Mouse (Mus musculus) layer of hippocampus, adult 2 months (tissue): ENCODE data around the gene Brpf1. TPM values are rescaled to one million over a fixed set of nuclear protein-coding genes. Genes with fewer than 3 reads are reported as not detected.

Experiments used
- DNase-seq, 2 experiments: peaks; one replicate each; pipeline ENCODE4 v3.0.0; 2022; ENCODE audit warnings: low spot score in 2 of 2
- H3K27ac ChIP-seq: fragments of 200-600 bp; 2 replicates; pipeline ENCODE4 v1.8.1; 2022
- H3K4me3 ChIP-seq: fragments of 200-600 bp; 2 replicates; pipeline ENCODE4 v1.8.1; 2022; ENCODE audit warnings: mild to moderate bottlenecking
- CTCF ChIP-seq: fragments of 200-600 bp; conservative IDR thresholded peaks from 2 replicates; pipeline ENCODE4 v1.8.1; 2022; ENCODE audit warnings: antibody characterized with exemption, mild to moderate bottlenecking, moderate library complexity
- total RNA-seq, 2 experiments: library from RNA; stranded (reverse); gene quantifications; 2 replicates each; pipeline ENCODE4 v1.2.3; 2021

Gene Brpf1
- total RNA-seq, 2 experiments from 2014 or later, result 41.0 to 43.8 TPM

DNA sequence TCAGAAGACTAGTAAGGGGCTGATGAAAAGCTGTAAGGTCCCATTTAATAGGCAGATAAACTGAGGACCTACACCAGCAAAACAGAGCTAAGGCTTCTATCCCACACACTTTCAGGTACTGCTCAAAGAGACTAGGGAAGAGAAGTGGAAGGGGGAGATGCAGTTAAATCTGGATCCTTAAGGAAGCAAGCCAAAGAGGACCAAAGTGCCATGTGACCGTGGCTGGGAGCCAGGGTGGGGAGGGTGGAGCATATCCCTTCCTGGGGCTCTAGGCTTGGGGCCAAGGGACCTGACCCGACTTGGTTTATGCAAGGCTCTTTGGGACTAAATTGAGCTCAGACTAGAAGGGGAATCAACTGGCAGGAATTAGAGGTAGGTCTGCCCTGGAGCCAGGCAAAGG lies 37.4 kb downstream of the Brpf1 start:
- DNase-seq, result peak in 1 of 2 experiments; percentile 35

GRCm38 (mm10) chr6:113346897-113347296 lies 40.0 kb downstream of the Brpf1 start:
- no peak for DNase-seq
- no peak overlapping the region for H3K27ac ChIP-seq
- H3K4me3 ChIP-seq, result no peak overlapping the region
- TF ChIP-seq CTCF, result no peak

More for the DNA sequence above, 37.4 kb downstream of the Brpf1 start:
- H3K4me3 ChIP-seq, result peak overlapping the region; percentile 70; the same call in 1 of the 2 replicates
- peak overlapping the region; percentile 92 for H3K27ac ChIP-seq
- no peak for TF ChIP-seq CTCF

- no peak overlapping the region for H3K4me3 ChIP-seq
- TF ChIP-seq CTCF, result no peak
- no peak overlapping the region for H3K27ac ChIP-seq
- no peak for DNase-seq
These were observed 43.6 kb downstream of the Brpf1 start for GRCm38 (mm10) chr6:113350538-113350937.

DNA sequence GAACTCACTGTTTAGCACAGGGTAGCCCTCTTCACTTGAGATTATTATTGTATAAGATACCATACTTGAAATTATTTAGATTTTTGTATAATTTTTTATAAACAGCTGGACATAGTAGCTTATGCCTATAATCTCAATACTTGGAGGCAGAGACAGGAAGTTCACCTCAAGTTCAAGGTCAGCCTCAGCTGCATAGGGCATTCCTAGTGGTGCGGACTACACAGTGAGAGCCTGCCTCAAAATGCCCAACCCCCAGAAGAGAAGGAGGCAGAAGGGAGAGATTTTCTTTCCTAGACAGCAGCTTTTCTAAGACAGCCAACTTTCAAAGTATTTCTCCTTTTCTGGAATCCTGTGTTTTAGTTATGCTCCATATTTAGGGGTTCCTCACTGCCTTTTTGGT lies 44.2 kb downstream of the Brpf1 start:
- TF ChIP-seq CTCF, result no peak
- no peak for DNase-seq
- no peak overlapping the region for H3K27ac ChIP-seq
- H3K4me3 ChIP-seq, result no peak overlapping the region

DNA sequence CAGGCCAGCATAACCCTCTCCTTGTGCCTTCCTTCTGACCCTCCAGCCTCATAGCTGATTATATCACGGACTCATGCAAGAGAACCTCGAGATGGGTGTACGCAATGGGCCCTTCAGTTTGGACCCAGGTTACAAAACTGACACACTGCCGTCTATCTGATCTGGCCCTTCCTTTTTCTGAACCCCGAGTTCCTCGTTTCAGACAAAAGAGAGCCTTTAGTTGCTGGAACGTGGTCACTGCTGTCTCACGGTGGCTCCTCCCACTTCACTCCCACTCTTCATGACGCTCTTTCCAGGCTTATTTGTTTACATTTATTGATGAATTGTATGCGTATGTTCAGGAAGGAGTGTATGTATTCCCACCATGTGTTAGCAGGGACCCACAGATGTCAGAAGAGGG lies 44.7 kb downstream of the Brpf1 start:
- H3K27ac ChIP-seq, result no peak overlapping the region
- TF ChIP-seq CTCF, result no peak
- no peak for DNase-seq
- H3K4me3 ChIP-seq, result no peak overlapping the region

GRCm38 (mm10) chr6:113352820-113353219 lies 45.9 kb downstream of the Brpf1 start:
- Histone ChIP-seq H3K27ac (no peak overlapping the region), H3K4me3 (no peak overlapping the region)
- DNase-seq, result no peak
- TF ChIP-seq CTCF, result no peak

- no peak overlapping the region for H3K4me3 ChIP-seq
- no peak overlapping the region for H3K27ac ChIP-seq
- DNase-seq, result no peak
- TF ChIP-seq CTCF, result no peak
These were observed 46.8 kb downstream of the Brpf1 start for GRCm38 (mm10) chr6:113353696-113354095.

DNA sequence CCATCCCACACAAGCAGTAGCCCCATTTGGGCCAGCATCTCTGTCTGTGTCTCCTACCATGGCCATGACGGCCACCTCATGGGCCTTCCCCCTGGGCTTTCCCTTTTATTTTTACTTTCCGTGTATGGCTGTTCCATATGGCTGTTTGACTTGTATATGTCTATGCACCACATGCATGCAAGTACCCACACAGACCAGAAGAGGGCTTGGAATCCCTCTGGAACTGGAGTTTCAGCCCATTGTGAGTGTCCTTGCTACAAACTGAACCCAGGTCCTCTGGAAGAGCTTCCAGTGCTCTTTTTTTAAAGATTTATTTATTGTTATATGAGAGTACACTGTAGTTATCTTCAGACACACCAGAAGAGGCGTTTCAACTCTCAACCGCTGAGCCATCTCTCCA lies 54.5 kb downstream of the Brpf1 start:
- H3K27ac ChIP-seq, result no peak overlapping the region
- no peak overlapping the region for H3K4me3 ChIP-seq
- TF ChIP-seq CTCF, result peak; percentile 36
- DNase-seq, result no peak

DNA sequence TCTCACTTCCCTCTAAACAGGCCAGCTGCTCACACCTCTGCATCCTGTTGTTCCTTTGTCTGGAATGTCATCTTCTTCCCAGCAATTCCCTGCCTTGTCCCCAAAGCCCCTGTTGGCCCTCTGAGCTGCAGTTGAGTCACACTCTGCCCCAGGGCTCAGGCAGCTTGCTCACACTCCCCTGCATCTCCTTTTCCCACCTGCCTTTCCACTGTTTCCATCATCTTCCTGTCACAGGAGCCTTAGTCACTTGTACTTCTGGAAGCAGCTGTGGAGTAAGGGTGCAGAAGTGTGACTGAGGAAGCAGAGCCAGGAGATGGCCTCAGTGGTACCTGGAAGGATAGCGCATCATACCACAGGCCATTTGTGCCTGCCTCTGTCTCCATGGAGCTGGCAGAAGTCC lies 55.3 kb downstream of the Brpf1 start:
- H3K4me3 ChIP-seq, result no peak overlapping the region
- H3K27ac ChIP-seq, result no peak overlapping the region
- TF ChIP-seq CTCF, result no peak
- DNase-seq, result no peak

DNA sequence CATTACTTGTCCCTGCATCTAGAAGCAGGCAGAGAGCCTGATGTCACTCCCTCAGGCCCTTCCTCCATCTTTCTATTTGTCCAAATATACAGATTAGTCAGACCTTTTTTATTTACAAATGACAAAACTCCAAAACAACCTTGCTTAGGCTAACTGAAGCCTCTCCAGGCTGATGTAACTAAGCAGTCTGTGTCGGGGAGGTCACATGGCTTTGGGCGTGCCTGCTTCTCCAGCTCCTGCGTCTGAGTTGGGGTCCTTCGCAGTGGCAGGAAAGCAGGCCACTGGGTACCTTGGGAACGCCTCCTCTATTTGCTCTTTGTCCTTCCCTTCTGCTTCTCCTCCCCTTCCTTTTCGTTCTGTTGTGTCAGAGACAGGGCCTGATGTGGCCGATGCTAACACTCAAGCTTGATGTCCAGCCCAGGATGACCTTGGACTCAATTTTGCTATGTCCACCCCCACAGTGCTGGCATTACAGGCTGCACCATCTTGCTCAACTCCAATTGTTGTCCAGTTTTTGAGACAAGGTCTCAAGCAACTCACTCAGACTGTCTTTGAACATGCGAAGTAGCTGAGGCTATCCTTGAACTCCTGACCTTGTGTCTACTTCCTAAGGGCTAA lies 57.7 kb downstream of the Brpf1 start:
- Histone ChIP-seq H3K27ac (peak overlapping the region; percentile 36; the same call in 1 of the 2 replicates), H3K4me3 (no peak overlapping the region)
- no peak for TF ChIP-seq CTCF
- no peak for DNase-seq

DNA sequence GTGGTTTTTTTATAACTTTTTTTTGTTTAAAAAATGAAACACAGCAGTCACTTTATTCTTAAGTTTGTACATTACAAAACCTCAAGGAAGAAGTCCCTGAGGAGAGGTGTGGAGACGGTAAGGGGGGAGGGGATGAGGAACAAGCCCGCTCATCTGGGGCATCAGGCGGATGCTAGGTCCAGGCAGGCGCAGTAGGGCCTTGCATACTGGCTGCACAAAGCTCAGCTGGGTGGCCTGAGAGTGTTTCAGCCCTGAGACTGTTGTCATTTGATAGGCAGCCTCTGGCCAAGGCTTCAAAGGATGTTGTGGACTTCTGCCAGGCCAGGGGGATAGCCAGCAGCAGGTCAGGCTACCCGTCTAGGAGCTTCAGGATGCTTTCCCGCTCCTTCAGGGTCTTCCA lies 59.7 kb downstream of the Brpf1 start:
- no peak overlapping the region for H3K27ac ChIP-seq
- DNase-seq, result no peak
- H3K4me3 ChIP-seq, result no peak overlapping the region
- TF ChIP-seq CTCF, result no peak

DNA sequence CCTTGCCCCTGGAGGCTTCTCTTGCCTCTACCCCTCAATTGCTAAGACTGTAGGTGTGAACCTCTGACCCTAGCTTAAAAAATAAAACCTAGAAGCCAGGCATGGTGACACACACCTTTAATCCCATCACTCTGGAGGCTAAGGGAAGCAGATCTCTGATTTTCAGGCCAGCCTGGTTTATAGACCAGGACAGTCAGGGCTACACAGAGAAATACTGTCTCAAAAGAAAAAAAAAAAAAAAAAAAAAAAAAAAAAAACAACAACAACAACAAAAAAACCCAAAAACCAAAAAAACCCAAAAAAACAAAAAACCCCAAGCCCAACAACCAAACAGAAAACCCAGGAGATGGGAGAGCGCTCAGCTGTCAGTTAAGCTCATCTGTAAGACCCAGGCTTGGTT lies 60.6 kb downstream of the Brpf1 start:
- no peak overlapping the region for H3K27ac ChIP-seq
- no peak for TF ChIP-seq CTCF
- H3K4me3 ChIP-seq, result no peak overlapping the region
- no peak for DNase-seq

GRCm38 (mm10) chr6:113368124-113368523 lies 61.2 kb downstream of the Brpf1 start:
- TF ChIP-seq CTCF, result no peak
- H3K27ac ChIP-seq, result no peak overlapping the region
- H3K4me3 ChIP-seq, result no peak overlapping the region
- DNase-seq, result no peak

DNA sequence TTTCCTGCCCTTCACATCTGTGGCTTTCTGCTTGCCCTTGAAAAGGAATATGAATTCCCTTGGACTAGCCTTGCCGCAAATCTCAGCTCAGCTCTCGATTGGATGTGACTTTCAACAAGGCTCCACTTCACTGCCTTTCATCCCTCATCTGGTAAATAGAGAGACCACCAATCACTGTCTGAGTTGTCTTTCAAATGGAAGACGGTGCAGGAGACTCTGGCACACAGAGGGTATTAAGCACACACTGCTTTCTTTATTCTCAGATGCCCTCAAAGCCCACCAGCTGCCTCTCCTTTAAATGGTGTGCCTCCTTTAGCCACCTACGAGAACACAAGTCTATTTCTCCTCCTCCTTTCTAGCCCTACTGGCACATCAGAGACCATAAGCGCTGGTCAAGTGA lies 61.6 kb downstream of the Brpf1 start:
- Histone ChIP-seq H3K27ac (no peak overlapping the region), H3K4me3 (no peak overlapping the region)
- TF ChIP-seq CTCF, result no peak
- DNase-seq, result no peak
